ENCODE assay signal across 29 mouse cellular contexts in genomic region chr8:12340946-12341345, GRCm38 (mm10). TPM values are rescaled to one million over a fixed set of nuclear protein-coding genes. Genes with fewer than 3 reads are reported as not detected.
"Had no signal": no experiment of that assay in that cellular context is flagged by ENCODE, and none has a peak within 500 bp of the region (broad histone marks: within the 10 kb centered on the region; RNA-seq: fewer than 3 reads in every experiment).

No protein-coding gene starts in this region.

- ATAC-seq: intestine, embryonic 15.5 days had no signal

- H3K27me3 ChIP-seq: intestine, embryonic 15.5 days; liver, embryonic 13.5 days; neural tube, embryonic 12.5 days had no signal

- H3K4me1 ChIP-seq: intestine, embryonic 15.5 days; liver, embryonic 13.5 days had no signal

- H3K9ac ChIP-seq: intestine, embryonic 15.5 days; liver, embryonic 13.5 days; neural tube, embryonic 12.5 days; neural tube, embryonic 15.5 days had no signal

- H3K9me3 ChIP-seq: intestine, embryonic 15.5 days; liver, embryonic 13.5 days; midbrain, embryonic 10.5 days; neural tube, embryonic 12.5 days; neural tube, embryonic 15.5 days had no signal

- DNase-seq: kidney, adult 11 months; kidney, adult 8-10 months; kidney, postnatal 14 days; kidney, postnatal 4 days; liver, embryonic 13.5 days; lung, adult 2 months; lung, postnatal 14 days; lung, postnatal 4 days; midbrain, embryonic 14.5 days; right cerebral cortex, adult 18-20 months; right cerebral cortex, postnatal 14 days; right cerebral cortex, postnatal 4 days; thymus, adult 2 months; thymus, postnatal 14 days; thymus, postnatal 4 days had no signal

- H3K36me3 ChIP-seq: intestine, embryonic 15.5 days; liver, embryonic 13.5 days; midbrain, embryonic 10.5 days; neural tube, embryonic 12.5 days; neural tube, embryonic 15.5 days had no signal

- H3K27ac ChIP-seq: intestine, embryonic 15.5 days; layer of hippocampus, adult 2 months; left cerebral cortex, adult 2 months; liver, embryonic 13.5 days; midbrain, embryonic 10.5 days; neural tube, embryonic 12.5 days; neural tube, embryonic 15.5 days; stomach, postnatal 0 days had no signal

- H3K4me3 ChIP-seq: intestine, embryonic 15.5 days; layer of hippocampus, adult 2 months; left cerebral cortex, adult 2 months; liver, embryonic 13.5 days; midbrain, embryonic 10.5 days; neural tube, embryonic 12.5 days; neural tube, embryonic 15.5 days had no signal

- H3K4me2 ChIP-seq: intestine, embryonic 15.5 days; liver, embryonic 13.5 days; neural tube, embryonic 12.5 days; neural tube, embryonic 15.5 days had no signal

RNA-seq across cellular contexts. Expression of gene Sox1, which starts 54.1 kb away (rescaled TPM):
- total RNA-seq: liver, adult 2 months; megakaryocyte progenitor cell, adult 5-6 weeks had no signal
- polyA plus RNA-seq: intestine, embryonic 15.5 days; kidney, embryonic 16.5 days; limb, embryonic 11.5 days; liver, adult 2 months; liver, embryonic 13.5 days; liver, embryonic 16.5 days; lung, adult 2 months; lung, embryonic 16.5 days; stomach, embryonic 14.5 days; stomach, postnatal 0 days; thymus, adult 2 months had no signal
